Mouse (Mus musculus) liver, embryonic 15.5 days (tissue): ENCODE results near the gene Ddc. TPM values are rescaled to one million over a fixed set of nuclear protein-coding genes. Genes with fewer than 3 reads are reported as not detected.

Experiments used
- ATAC-seq: fragments of 200-750 bp; cut with Nextera tagmentation; 2 replicates; pipeline ENCODE4 v1.8.0; 2017; ENCODE audit warnings: moderate number of reproducible peaks, mild to moderate bottlenecking, moderate library complexity; ENCODE audit not compliant: insufficient read depth
- H3K27ac ChIP-seq: fragments of 300-500 bp; sonication (generic); replicated peaks from 2 replicates; pipeline ENCODE4 v1.5.1; 2015; ENCODE audit warnings: mild to moderate bottlenecking, inconsistent platforms
- H3K27me3 ChIP-seq: fragments of 300-500 bp; sonication (generic); 2 replicates; pipeline ENCODE4 v1.6.1; 2015; ENCODE audit warnings: mild to moderate bottlenecking, inconsistent platforms
- H3K36me3 ChIP-seq: fragments of 300-500 bp; sonication (generic); replicated peaks from 2 replicates; pipeline ENCODE4 v1.6.1; 2015; ENCODE audit warnings: moderate library complexity, mild to moderate bottlenecking, inconsistent platforms
- H3K4me1 ChIP-seq: fragments of 300-500 bp; sonication (generic); replicated peaks from 2 replicates; pipeline ENCODE4 v1.6.1; 2015; ENCODE audit warnings: inconsistent platforms
- H3K4me2 ChIP-seq: fragments of 300-500 bp; sonication (generic); 2 replicates; pipeline ENCODE4 v1.6.1; 2015; ENCODE audit warnings: moderate library complexity, mild to moderate bottlenecking, inconsistent platforms
- H3K4me3 ChIP-seq: fragments of 300-500 bp; sonication (generic); replicated peaks from 2 replicates; pipeline ENCODE4 v1.5.1; 2015; ENCODE audit warnings: mild to moderate bottlenecking, inconsistent platforms
- H3K9ac ChIP-seq: fragments of 300-500 bp; sonication (generic); 2 replicates; pipeline ENCODE4 v1.6.1; 2015; ENCODE audit warnings: moderate library complexity, mild to moderate bottlenecking, inconsistent platforms
- H3K9me3 ChIP-seq: fragments of 300-500 bp; sonication (generic); replicated peaks from 2 replicates; pipeline ENCODE4 v1.6.1; 2016; ENCODE audit warnings: inconsistent platforms
- WGBS: fragments of 180-500 bp; shearing (Covaris S2); methylation state at CpG from one replicate; pipeline ENCODE4 v1.1.7; 2015; ENCODE audit warnings: mixed read lengths; ENCODE audit not compliant: insufficient replicate concordance; 5-methylcytosine and 5-hydroxymethylcytosine counted together
- polyA plus RNA-seq: library from polyadenylated mRNA; unstranded; fragments of >200 nt; fragmentation: Nextera tagmentation; extraction: Ambion mirVana; gene quantifications from 2 replicates; pipeline ENCODE4 v1.2.1, GENCODE M21; 2015

Gene Ddc
- polyA plus RNA-seq, 1 experiment from 2014 or later = 11.1 TPM

DNA sequence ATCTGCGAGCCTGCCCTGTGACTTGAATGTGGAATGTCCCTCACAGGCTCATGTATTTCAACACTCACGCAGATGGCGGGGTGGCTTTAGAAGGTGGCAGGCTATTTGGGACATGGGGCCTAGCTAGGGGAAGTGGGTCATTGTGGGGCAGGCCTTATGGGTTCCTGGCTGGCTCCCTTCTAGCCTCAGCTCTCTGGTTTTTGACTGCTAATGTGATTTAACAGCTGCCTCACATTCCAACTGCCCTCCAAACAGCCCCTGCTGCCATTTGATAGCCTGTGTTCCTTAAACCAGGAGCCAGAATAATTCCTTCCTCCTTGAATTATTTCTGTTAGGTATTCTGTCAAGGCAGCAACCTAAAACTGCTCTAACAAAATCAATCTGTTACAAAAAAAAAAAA, 41.0 kb downstream of the Ddc start:
- no peak overlapping the region for H3K4me2 ChIP-seq
- H3K36me3 ChIP-seq = no peaks in the 10 kb centered on the region
- H3K4me3 ChIP-seq = no peak overlapping the region
- 88% methylated on average over 3 of the region's 3 CpGs for WGBS
- no peaks in the 10 kb centered on the region for H3K27me3 ChIP-seq
- H3K9me3 ChIP-seq = no peaks in the 10 kb centered on the region
- H3K27ac ChIP-seq = no peak overlapping the region
- H3K4me1 ChIP-seq = no peaks in the 10 kb centered on the region
- no peak overlapping the region for H3K9ac ChIP-seq
- ATAC-seq = no peak

DNA sequence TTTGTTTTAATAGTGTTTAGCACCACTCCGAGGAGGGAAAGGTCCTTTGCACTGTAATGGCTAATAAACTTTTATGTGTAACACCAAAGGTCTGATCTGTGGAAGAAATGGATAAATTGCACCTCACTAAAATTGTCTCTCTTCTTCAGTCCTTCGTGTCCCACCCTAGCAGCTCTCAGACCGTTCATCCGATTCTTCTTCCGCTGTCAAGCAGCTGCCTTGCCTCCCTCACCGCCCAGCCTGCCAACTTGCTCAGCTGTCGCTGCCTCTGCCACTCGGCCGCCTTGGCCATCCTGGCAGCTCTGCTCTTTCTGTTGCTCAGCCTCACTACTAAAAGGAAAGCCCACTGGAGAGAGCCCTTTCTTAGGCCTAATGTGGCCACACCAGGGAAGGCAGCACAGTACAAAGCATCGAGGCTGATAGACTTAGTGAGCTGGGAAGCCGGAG, 42.2 kb downstream of the Ddc start:
- H3K4me1 ChIP-seq = peaks cover 6% of the 10 kb centered on the region
- 75% methylated on average over 11 of the region's 11 CpGs for WGBS
- H3K9ac ChIP-seq = no peak overlapping the region
- ATAC-seq = no peak
- no peaks in the 10 kb centered on the region for H3K27me3 ChIP-seq
- no peak overlapping the region for H3K4me2 ChIP-seq
- H3K4me3 ChIP-seq = no peak overlapping the region
- H3K27ac ChIP-seq = no peak overlapping the region
- no peaks in the 10 kb centered on the region for H3K36me3 ChIP-seq
- H3K9me3 ChIP-seq = no peaks in the 10 kb centered on the region

DNA sequence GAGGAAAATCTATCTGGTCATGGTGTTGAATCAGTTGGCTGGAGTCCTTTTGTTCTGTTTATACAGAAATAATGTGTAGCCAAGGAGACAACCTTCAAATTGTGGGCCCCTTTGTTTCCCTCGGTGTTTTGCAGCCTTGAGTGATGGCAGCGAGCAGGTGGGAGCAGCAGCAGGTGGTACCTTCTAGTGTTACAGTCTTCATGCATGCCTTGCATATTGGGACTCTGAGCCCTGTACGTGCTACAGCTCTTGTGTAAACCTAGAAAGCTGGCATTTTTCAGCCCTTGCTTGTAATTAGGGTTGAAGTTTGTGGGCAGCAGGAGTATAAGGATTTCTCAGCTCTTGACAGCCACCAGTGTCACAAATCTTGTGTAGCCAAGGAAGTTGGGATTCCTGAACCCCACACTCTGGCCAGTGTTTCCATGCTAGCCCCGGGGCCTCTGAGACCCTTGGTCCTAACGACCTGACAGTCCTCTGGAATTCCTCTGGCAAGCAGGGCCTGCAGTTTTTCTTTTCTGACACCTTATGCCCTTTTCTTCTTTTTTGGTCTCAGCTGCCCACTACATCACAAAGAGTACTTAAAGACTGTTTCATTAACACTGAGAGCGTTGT, 42.8 kb downstream of the Ddc start:
- H3K27me3 ChIP-seq = no peaks in the 10 kb centered on the region
- no peaks in the 10 kb centered on the region for H3K9me3 ChIP-seq
- no peak overlapping the region for H3K27ac ChIP-seq
- H3K4me2 ChIP-seq = no peak overlapping the region
- ATAC-seq = no peak
- no peaks in the 10 kb centered on the region for H3K36me3 ChIP-seq
- no peak overlapping the region for H3K4me3 ChIP-seq
- no peak overlapping the region for H3K9ac ChIP-seq
- peaks cover 12% of the 10 kb centered on the region for H3K4me1 ChIP-seq
- WGBS = 67% methylated on average over 6 of the region's 6 CpGs

DNA sequence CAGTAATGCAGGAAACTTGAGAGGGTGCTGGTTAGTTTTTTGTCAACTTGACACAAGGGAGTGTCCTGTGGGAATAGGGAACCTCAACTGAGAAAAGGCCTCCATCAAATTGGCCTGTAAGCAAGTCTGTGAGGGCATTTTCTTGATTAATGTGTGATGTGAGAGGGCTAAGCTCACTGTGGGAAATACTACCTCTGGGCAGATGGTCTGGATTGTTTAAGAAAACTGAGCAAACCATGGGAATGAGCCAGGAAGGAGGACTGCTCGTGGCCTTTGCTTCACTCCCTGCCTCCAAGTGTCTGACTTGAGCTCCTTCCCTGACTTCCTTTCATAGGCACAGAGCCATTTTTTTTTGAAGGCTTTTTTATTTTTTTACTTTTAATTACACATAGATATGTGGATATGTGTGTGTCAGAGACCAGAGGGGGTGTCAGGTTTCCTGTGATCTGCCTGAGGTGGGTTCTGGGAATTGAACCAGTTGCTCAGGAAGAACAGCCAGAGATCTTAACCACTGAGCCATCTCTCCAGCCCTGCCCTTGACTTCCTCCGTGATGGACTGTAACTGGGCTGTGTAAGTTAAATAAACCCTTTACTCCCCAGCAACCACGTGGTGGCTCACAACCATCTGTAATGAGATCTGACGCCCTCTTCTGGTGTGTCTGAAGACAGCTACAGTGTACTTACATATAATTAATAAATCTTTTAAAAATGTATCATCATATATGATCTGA, 44.0 kb downstream of the Ddc start:
- H3K4me2 ChIP-seq = no peak overlapping the region
- no peaks in the 10 kb centered on the region for H3K36me3 ChIP-seq
- no peak overlapping the region for H3K9ac ChIP-seq
- H3K27ac ChIP-seq = no peak overlapping the region
- no peaks in the 10 kb centered on the region for H3K9me3 ChIP-seq
- no peak overlapping the region for H3K4me3 ChIP-seq
- WGBS = 34% methylated on average over 4 of the region's 4 CpGs
- peaks cover 16% of the 10 kb centered on the region for H3K4me1 ChIP-seq
- no peak for ATAC-seq
- no peaks in the 10 kb centered on the region for H3K27me3 ChIP-seq

DNA sequence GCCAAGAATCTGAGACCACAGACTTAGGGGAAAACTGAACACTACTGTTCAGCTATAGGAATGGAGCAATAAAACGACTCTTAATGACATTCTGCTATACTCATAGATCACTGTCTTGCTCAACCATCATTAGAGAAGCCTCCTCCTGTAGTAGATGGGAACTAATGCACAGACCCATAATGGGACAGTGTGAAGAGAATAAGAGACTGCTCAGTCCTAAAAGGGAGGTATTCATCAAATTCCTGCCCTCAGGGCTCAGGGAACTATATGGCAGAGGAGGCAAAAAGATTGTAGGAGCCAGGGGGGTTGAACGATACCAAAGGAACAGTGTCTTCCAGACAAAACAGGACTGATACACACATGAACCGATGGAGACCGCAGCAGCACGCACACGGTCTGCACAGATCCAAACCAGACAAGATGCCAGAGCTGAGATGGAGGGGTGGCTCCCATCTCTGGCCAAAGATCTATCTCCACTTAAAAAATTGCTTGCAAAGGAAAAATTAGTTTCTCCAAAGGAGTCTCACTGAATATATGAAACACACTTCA, 45.9 kb downstream of the Ddc start:
- Histone ChIP-seq H3K9ac (no peak overlapping the region), H3K4me1 (peaks cover 16% of the 10 kb centered on the region), H3K27me3 (no peaks in the 10 kb centered on the region), H3K4me3 (no peak overlapping the region), H3K9me3 (no peaks in the 10 kb centered on the region), H3K4me2 (no peak overlapping the region), H3K27ac (no peak overlapping the region), H3K36me3 (no peaks in the 10 kb centered on the region)
- WGBS = 81% methylated on average over 6 of the region's 6 CpGs
- ATAC-seq = no peak

DNA sequence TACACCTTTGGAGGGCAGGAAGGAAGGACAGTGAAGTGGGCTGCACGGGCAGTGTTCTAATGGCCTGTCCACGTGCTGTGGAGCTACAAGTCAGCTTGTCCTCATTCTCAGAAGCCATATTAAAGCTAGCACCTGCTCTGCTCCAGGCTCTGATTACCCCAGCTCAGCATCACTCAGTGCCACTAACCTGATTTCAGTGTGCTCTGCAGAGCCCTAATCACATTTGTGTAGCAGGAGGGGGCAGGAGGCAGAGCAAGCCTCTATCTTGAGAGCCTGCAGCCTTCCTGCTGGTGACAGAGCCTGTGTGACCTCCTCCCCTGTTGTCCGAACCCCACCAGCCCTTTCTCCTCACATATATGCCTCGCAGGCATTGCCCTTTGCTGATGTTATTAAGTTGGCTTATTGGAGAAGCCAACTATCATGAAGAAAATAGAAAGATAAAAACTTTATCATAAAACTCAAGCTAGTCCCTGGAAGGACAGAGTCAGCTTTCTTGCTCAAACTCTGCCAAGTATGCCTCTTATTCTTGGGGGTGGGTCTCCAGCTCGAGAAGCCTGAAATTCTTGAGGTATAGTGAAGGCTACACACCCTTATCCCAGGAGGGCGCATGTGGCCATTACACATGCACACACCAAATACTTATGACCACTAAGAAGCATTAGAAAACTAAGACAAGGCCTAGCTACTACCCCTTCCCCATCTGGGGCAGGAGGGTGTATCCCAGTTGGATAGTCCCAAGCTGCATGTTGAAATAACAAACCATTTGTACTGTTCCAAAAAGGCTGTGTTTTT, 47.3 kb downstream of the Ddc start:
- ATAC-seq = no peak
- 48% methylated on average over 6 of the region's 6 CpGs for WGBS
- no peak overlapping the region for H3K4me3 ChIP-seq
- H3K9ac ChIP-seq = no peak overlapping the region
- H3K27ac ChIP-seq = no peak overlapping the region
- no peaks in the 10 kb centered on the region for H3K27me3 ChIP-seq
- no peaks in the 10 kb centered on the region for H3K36me3 ChIP-seq
- peaks cover 16% of the 10 kb centered on the region for H3K4me1 ChIP-seq
- no peak overlapping the region for H3K4me2 ChIP-seq
- H3K9me3 ChIP-seq = no peaks in the 10 kb centered on the region

DNA sequence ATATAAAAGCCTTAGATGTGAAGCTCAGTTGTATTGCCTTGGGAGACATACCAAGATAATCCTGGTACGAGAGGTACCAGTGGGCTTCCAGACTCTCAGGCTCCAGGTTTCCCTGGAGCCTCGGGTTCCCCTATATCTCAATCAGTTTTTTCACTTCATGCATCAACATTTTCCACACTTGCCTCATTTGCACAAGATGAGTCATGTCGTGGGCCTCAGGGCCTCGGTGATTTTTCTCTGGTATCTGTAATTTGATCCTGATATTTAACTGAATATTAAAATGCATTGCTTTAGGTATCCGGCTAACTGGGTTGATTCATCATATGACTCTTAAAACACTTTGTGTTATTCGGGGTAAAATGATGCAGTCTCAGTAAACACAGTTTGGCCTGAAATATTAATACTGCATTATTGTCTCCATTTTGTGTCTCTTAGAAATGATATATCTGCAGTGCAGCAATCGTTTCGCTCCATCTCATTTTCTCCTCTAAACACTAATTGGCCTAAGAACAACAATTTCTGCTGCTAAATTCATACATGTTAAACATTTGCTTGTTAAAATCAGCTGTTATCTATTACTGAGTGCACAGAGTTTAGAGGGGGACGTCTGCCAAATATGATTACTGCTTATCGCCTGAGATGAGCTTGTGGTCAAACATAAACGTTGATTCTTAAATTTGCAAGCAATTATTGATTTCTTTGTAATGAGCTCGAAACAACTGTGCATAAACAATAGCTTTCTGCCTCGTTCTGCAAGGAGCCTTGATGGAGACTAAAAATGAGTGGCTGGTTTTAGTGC, 48.2 kb downstream of the Ddc start:
- H3K27ac ChIP-seq = no peak overlapping the region; the same call in 1 of the 2 replicates
- H3K4me2 ChIP-seq = no peak overlapping the region
- H3K36me3 ChIP-seq = no peaks in the 10 kb centered on the region
- WGBS = 45% methylated on average over 13 of the region's 13 CpGs
- H3K9me3 ChIP-seq = no peaks in the 10 kb centered on the region
- H3K4me3 ChIP-seq = no peak overlapping the region
- no peak overlapping the region for H3K9ac ChIP-seq
- no peak for ATAC-seq
- H3K4me1 ChIP-seq = peaks cover 16% of the 10 kb centered on the region
- no peaks in the 10 kb centered on the region; the same call in 1 of the 2 replicates for H3K27me3 ChIP-seq

DNA sequence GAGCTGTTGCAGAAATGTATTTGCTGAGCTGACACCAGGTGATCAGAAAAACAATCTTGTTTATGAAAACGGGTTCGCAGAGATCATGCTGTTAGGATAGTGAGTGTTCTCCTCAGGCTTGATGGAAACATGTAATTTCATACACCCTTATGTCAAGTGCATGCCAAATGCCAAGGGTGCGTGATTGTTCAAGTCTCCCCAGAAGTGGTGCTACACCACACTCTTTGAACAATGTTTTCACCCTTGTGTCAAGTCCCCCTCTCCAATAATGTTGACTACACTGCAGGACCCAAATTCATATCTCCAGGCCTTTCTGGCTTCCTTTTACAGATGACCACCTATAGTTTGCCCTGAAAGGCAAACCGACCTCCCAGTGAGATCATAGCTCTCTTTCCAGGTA, 49.5 kb downstream of the Ddc start:
- Histone ChIP-seq H3K9me3 (no peaks in the 10 kb centered on the region), H3K4me2 (no peak overlapping the region), H3K9ac (no peak overlapping the region), H3K27ac (no peak overlapping the region), H3K4me3 (no peak overlapping the region), H3K36me3 (no peaks in the 10 kb centered on the region), H3K27me3 (no peaks in the 10 kb centered on the region; the same call in none of the 2 replicates), H3K4me1 (peaks cover 27% of the 10 kb centered on the region)
- WGBS = 77% methylated on average over 4 of the region's 4 CpGs
- no peak for ATAC-seq

DNA sequence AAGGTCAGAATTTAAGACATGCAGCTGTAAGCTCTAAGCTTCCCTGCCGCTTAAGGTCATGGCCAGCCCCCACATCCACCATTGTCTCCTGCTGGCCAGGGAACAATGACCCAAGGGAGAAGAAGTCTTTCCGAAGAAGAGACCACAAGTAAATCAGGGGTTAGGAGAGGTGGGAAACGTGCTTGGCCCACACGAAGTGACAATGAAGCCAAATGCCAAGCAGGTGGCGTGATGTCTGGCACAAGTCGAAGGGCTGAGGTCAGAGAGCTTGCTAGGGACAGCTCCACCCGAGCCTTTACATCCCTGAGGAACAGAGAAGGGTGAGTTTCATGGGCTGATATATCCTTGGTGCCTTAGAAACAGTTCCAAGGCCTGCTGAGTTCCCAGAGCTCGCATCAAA, 52.9 kb downstream of the Ddc start:
- Histone ChIP-seq H3K27ac (no peak overlapping the region), H3K4me1 (peaks cover 48% of the 10 kb centered on the region), H3K4me3 (no peak overlapping the region), H3K36me3 (no peaks in the 10 kb centered on the region), H3K9ac (no peak overlapping the region), H3K4me2 (no peak overlapping the region), H3K27me3 (no peaks in the 10 kb centered on the region; the same call in none of the 2 replicates), H3K9me3 (no peaks in the 10 kb centered on the region)
- no peak for ATAC-seq
- WGBS = 61% methylated on average over 8 of the region's 8 CpGs

DNA sequence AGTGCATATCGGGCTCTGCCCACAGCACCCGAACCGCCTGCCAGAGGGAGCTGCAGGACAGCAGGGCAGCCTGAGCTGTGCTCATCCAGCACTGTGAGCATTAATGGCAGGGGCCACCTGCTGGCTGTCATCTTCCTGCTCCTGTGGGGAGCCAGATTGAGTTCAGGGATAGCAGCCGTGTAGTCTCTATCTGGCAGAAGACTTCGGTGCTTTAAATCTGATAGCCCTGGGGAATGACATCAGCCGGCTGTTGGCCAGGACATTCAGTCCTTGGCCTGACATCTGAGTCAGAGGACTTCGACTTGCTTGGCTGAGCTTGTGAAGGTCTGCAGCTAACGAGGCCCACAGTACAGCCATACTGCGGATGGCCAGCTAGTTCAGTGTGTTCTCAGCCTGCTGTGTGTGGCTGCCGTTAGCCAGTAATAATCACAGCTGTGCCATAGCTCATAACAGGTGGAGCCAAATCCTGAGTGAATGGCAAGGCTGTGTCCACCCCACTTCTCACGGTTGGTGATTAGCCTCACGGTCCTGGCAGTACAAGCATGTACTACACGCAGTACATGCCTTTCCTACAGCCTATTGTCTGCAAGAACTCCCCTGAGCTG, 53.5 kb downstream of the Ddc start:
- H3K27ac ChIP-seq = no peak overlapping the region
- no peaks in the 10 kb centered on the region; the same call in none of the 2 replicates for H3K27me3 ChIP-seq
- H3K9me3 ChIP-seq = no peaks in the 10 kb centered on the region
- H3K4me2 ChIP-seq = no peak overlapping the region
- no peak for ATAC-seq
- no peak overlapping the region for H3K4me3 ChIP-seq
- no peaks in the 10 kb centered on the region for H3K36me3 ChIP-seq
- 63% methylated on average over 13 of the region's 13 CpGs for WGBS
- H3K4me1 ChIP-seq = peaks cover 50% of the 10 kb centered on the region
- H3K9ac ChIP-seq = no peak overlapping the region
